Mouse (Mus musculus) neural tube, embryonic 14.5 days (tissue): ENCODE results near the gene Tmem126b. TPM values are rescaled to one million over a fixed set of nuclear protein-coding genes. Genes with fewer than 3 reads are reported as not detected.

Experiments used
- ATAC-seq: fragments of 200-750 bp; cut with Nextera tagmentation; 2 replicates; pipeline ENCODE4 v1.8.0; 2017; ENCODE audit warnings: low read depth, mild to moderate bottlenecking, moderate TSS enrichment, moderate library complexity
- H3K27ac ChIP-seq: fragments of 300-500 bp; sonication (generic); 2 replicates; pipeline ENCODE4 v1.5.1; 2014; ENCODE audit warnings: low read depth, mild to moderate bottlenecking, control low read depth, low read length, moderate library complexity, mixed read lengths
- H3K27me3 ChIP-seq: fragments of 300-500 bp; sonication (generic); 2 replicates; pipeline ENCODE4 v1.6.1; 2014; ENCODE audit warnings: low read length; ENCODE audit not compliant: control insufficient read depth, insufficient read depth
- H3K36me3 ChIP-seq: fragments of 300-500 bp; sonication (generic); 2 replicates; pipeline ENCODE4 v1.6.1; 2014; ENCODE audit warnings: low read length, mixed read lengths; ENCODE audit not compliant: control insufficient read depth, insufficient read depth
- H3K4me1 ChIP-seq: fragments of 300-500 bp; sonication (generic); 2 replicates; pipeline ENCODE4 v1.6.1; 2014; ENCODE audit warnings: low read length; ENCODE audit not compliant: control insufficient read depth, insufficient read depth
- H3K4me2 ChIP-seq: fragments of 300-500 bp; sonication (generic); 2 replicates; pipeline ENCODE4 v1.6.1; 2014; ENCODE audit warnings: mild to moderate bottlenecking, low read depth, low read length, control low read depth
- H3K4me3 ChIP-seq: fragments of 300-500 bp; sonication (generic); 2 replicates; pipeline ENCODE4 v1.5.1; 2014; ENCODE audit warnings: low read depth, low read length, control low read depth, mixed read lengths
- H3K9ac ChIP-seq: fragments of 300-500 bp; sonication (generic); replicated peaks from 2 replicates; pipeline ENCODE4 v1.6.1; 2014; ENCODE audit warnings: low read depth, mild to moderate bottlenecking, control low read depth, low read length, mixed read lengths
- H3K9me3 ChIP-seq: fragments of 300-500 bp; sonication (generic); 2 replicates; pipeline ENCODE4 v1.6.1; 2016; ENCODE audit warnings: low read length; ENCODE audit not compliant: control insufficient read depth
- whole genome bisulfite sequencing: fragments of 180-500 bp; shearing (Covaris S2); extraction: QIAGEN DNeasy Blood & Tissue Kit; methylation state at CpG from one replicate; pipeline ENCODE4 v1.1.7; 2014; 5-methylcytosine and 5-hydroxymethylcytosine counted together
- polyA plus RNA-seq: library from polyadenylated mRNA; unstranded; fragments of >200 nt; fragmentation: Nextera tagmentation; extraction: Ambion mirVana; gene quantifications from 2 replicates; pipeline ENCODE4 v1.2.1, GENCODE M21; 2014

The Tmem126b gene
- polyA plus RNA-seq, 1 experiment from 2014 or later = 41.0 TPM

GRCm38 (mm10) chr7:90457517-90457916, 18.3 kb downstream of the Tmem126b start:
- H3K4me3 ChIP-seq = peak overlapping the region; percentile 67
- H3K4me1 ChIP-seq = peaks cover 9% of the 10 kb centered on the region; the same call in 1 of the 2 replicates
- H3K4me2 ChIP-seq = peak overlapping the region; percentile 72
- peaks cover 12% of the 10 kb centered on the region; the same call in 1 of the 2 replicates for H3K36me3 ChIP-seq
- peak overlapping the region; percentile 67 for H3K9ac ChIP-seq
- no peaks in the 10 kb centered on the region for H3K9me3 ChIP-seq
- H3K27me3 ChIP-seq = no peaks in the 10 kb centered on the region
- 13% methylated on average over 10 of the region's 10 CpGs for WGBS
- ATAC-seq = peak; percentile 78
- peak overlapping the region; percentile 85 for H3K27ac ChIP-seq

DNA sequence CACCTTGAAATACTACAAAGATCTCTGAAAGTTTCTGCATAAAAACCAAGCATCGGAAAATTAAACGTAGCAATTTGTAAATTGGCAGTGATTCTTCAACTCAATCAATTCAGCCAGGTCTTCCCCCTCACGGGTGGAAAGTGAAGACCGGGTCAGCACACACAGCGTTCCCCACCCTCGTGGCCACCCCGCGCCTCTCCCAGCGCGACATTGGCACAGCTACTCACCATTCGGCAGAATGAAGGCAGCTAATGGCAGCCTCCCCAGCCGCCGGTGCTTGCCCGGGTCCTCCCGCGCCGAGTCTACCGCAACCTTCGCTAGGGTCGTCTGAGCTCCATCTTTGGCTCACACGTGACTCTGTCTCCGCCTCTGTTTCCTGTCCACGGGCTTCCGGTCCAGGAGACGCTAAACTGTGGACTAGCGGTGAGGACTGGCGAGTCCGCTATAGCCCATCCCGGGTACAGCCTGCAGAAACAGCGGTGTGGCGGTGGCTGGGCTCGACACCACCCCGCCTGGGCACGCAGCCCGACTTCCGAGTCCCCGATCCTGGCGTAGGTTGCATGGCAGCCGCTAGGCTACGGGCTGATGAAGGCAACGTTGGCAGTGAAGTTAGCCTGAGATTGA, 18.8 kb downstream of the Tmem126b start, which contains the start of gene Tmem126a:
TSS of gene Tmem126a (minus strand) at position 385 of the 624 bp plus-strand sequence.
- Histone ChIP-seq H3K9ac (peak within 1 kb of the TSS; percentile 67), H3K4me1 (peaks cover 9% of the 10 kb centered on the region; the same call in 1 of the 2 replicates), H3K27ac (peak within 1 kb of the TSS; percentile 85), H3K9me3 (no peaks in the 10 kb centered on the region), H3K27me3 (no peaks in the 10 kb centered on the region), H3K4me2 (peak within 1 kb of the TSS; percentile 72), H3K36me3 (peaks cover 12% of the 10 kb centered on the region; the same call in 1 of the 2 replicates), H3K4me3 (peak within 1 kb of the TSS; percentile 67)
- 0% methylated on average over 41 of the region's 41 CpGs for WGBS
- peak; percentile 99 for ATAC-seq

DNA sequence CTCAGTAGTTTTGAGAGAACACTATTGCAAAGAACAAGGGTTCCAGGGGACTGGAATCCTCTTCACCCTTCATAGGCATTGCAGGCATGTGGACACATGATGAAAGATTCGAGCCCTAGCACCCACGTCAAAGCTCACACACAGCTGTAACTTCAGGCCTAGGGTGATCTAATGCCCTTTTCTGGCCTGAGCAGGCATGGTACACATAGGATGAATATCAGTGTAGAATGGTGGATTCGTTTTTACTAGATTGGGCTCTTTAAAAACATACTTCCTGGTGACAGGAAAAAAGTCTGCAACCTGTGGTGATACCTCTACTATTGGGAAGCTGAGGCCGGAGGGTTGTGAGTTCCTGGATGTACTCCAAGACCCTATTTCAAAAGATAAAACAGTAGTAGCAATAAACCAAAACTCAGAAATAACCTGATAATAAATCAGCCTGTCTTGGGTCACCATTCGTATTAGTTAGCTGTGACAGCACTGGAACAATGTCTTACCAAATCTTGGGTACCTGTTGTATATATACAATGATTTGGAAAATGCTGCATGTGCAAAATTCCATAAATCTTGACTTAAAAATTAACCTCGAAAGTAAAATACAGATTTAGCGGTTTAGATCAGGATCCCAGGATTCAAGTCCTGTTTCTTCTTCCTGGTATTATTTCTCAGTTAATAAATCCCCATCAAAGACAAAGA, 19.5 kb downstream of the Tmem126b start:
- H3K9me3 ChIP-seq = no peaks in the 10 kb centered on the region
- ATAC-seq = no peak
- WGBS = 26% methylated on average over 7 of the region's 7 CpGs

DNA sequence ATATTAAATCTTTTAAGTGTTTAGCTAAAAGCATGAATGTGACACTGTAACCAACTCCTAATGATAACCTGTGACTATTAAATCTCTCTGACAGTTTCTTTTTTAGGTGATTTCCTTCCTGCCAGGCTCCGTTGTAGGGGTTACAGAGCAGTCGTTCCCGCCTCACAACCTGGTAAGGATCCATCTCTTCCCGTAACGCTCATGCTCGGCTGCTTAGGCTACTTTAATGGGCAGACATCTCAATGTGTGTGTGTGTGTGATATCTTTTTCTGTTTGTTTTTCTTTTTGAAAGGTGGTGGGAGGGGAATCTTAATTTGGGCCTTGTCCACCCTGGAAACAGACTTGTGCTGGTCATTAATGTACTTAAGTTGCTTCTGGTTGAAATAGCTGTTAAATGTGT, 31.6 kb downstream of the Tmem126b start:
- peaks cover 2% of the 10 kb centered on the region; the same call in 1 of the 2 replicates for H3K27me3 ChIP-seq
- no peaks in the 10 kb centered on the region for H3K9me3 ChIP-seq
- peaks cover 3% of the 10 kb centered on the region; the same call in 1 of the 2 replicates for H3K36me3 ChIP-seq
- under 1% methylated on average over 6 of the region's 6 CpGs for WGBS
- H3K9ac ChIP-seq = peak overlapping the region; percentile 97
- peak overlapping the region; percentile 99 for H3K4me3 ChIP-seq
- no peak overlapping the region; the same call in 1 of the 2 replicates for H3K27ac ChIP-seq
- H3K4me1 ChIP-seq = 0 out of 2 replicates have a peak, but pooled peaks cover 8% of the 10 kb centered on the region
- ATAC-seq = no peak
- H3K4me2 ChIP-seq = peak overlapping the region; percentile 99

More for the DNA sequence above, 19.5 kb downstream of the Tmem126b start:
- H3K27ac ChIP-seq = 0 out of 2 replicates have a peak overlapping the region, but pooled peaks have one; percentile 18
- H3K27me3 ChIP-seq = no peaks in the 10 kb centered on the region
- H3K4me2 ChIP-seq = peak overlapping the region; percentile 72
- H3K36me3 ChIP-seq = peaks cover 15% of the 10 kb centered on the region
- peak overlapping the region; percentile 67 for H3K9ac ChIP-seq
- peak overlapping the region; percentile 67 for H3K4me3 ChIP-seq
- peaks cover 9% of the 10 kb centered on the region; the same call in 1 of the 2 replicates for H3K4me1 ChIP-seq

DNA sequence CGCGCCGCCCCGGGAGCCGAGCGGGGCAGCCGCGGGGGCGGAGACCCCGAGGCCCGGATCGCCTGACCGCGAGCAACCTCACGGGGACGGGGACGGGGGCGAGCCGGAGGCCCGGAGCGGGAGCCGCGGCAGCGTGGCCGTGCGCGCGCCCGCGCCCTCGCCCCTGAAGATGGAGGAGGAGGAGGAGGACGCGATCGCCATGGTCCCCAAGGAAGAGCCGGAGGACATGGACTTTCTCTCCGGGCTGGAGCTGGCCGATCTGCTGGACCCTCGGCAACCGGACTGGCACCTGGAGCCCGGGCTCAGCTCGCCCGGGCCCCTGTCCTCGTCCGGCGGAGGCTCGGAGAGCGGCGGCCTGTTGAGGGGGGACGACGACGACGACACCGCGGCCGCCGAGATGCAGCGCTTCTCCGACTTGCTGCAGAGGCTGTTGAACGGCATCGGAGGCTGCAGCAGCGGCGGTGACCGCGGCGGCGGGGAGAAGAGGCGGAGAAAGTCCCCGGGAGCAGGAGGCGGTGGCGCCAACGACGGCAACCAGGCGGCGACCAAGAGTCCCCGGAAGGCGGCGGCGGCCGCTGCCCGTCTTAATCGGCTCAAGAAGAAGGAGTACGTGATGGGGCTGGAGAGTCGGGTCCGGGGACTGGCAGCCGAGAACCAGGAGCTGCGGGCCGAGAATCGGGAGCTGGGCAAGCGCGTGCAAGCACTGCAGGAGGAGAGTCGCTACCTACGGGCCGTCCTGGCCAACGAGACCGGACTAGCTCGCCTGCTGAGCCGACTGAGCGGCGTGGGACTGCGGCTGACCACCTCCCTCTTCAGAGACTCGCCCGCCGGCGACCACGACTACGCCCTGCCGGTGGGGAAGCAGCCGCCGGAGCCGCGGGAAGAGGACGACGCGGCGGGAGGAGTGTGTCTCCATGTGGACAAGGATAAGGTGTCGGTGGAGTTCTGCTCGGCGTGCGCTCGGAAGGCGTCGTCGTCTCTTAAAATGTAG, 32.4 kb downstream of the Tmem126b start:
- peaks cover 2% of the 10 kb centered on the region; the same call in 1 of the 2 replicates for H3K27me3 ChIP-seq
- no peaks in the 10 kb centered on the region for H3K9me3 ChIP-seq
- peak; percentile 72 for ATAC-seq
- H3K27ac ChIP-seq = peak overlapping the region; percentile 97
- H3K4me2 ChIP-seq = peak overlapping the region; percentile 99
- H3K4me1 ChIP-seq = 0 out of 2 replicates have a peak, but pooled peaks cover 8% of the 10 kb centered on the region
- H3K4me3 ChIP-seq = peak overlapping the region; percentile 99
- H3K9ac ChIP-seq = peak overlapping the region; percentile 97
- 1% methylated on average over 120 of the region's 123 CpGs for WGBS
- H3K36me3 ChIP-seq = peaks cover 3% of the 10 kb centered on the region; the same call in 1 of the 2 replicates

GRCm38 (mm10) chr7:90442518-90443080, 33.2 kb downstream of the Tmem126b start, which contains the start of gene Crebzf:
Crebzf (plus strand) TSS chr7:90442729.
- peak within 1 kb of the TSS; percentile 97 for H3K9ac ChIP-seq
- H3K4me1 ChIP-seq = 0 out of 2 replicates have a peak, but pooled peaks cover 8% of the 10 kb centered on the region
- H3K36me3 ChIP-seq = peaks cover 3% of the 10 kb centered on the region; the same call in 1 of the 2 replicates
- H3K27ac ChIP-seq = peak within 1 kb of the TSS; percentile 97
- WGBS = under 1% methylated on average over 35 of the region's 54 CpGs
- ATAC-seq = peak; percentile 97
- H3K9me3 ChIP-seq = no peaks in the 10 kb centered on the region
- peak within 1 kb of the TSS; percentile 99 for H3K4me2 ChIP-seq
- H3K4me3 ChIP-seq = peak within 1 kb of the TSS; percentile 99
- H3K27me3 ChIP-seq = peaks cover 2% of the 10 kb centered on the region; the same call in 1 of the 2 replicates

DNA sequence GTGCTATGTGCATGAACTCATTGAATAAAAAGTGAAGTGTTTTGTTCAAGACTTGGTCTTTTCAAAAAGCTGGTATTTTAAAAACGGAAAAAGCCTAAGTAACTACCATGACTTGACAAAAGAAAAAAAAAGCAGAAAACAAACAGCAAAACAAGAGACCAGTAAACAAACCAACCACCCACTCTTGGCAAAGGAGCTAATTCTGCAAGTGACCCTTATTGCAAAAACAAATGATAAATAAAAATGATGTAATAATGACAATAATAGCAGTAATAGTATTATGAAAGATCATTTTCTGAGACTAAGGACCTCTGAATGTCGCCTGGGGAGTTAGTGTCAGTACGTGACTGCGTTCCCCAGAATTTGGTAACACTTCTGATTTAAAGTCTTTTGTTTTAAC, 33.7 kb downstream of the Tmem126b start:
- Histone ChIP-seq H3K9ac (peak overlapping the region; percentile 97), H3K36me3 (no peaks in the 10 kb centered on the region), H3K4me2 (peak overlapping the region; percentile 99), H3K9me3 (no peaks in the 10 kb centered on the region), H3K4me3 (peak overlapping the region; percentile 99), H3K27ac (peak overlapping the region; percentile 97), H3K27me3 (peaks cover 2% of the 10 kb centered on the region; the same call in 1 of the 2 replicates), H3K4me1 (0 out of 2 replicates have a peak, but pooled peaks cover 8% of the 10 kb centered on the region)
- peak; percentile 42 for ATAC-seq
- WGBS = 9% methylated on average over 4 of the region's 4 CpGs

- peaks cover 2% of the 10 kb centered on the region; the same call in 1 of the 2 replicates for H3K27me3 ChIP-seq
- H3K4me2 ChIP-seq = no peak overlapping the region
- no peaks in the 10 kb centered on the region for H3K36me3 ChIP-seq
- H3K4me1 ChIP-seq = 0 out of 2 replicates have a peak, but pooled peaks cover 5% of the 10 kb centered on the region
- ATAC-seq = no peak
- H3K9ac ChIP-seq = no peak overlapping the region
- no peak overlapping the region for H3K4me3 ChIP-seq
- H3K9me3 ChIP-seq = no peaks in the 10 kb centered on the region
- no peak overlapping the region for H3K27ac ChIP-seq
- WGBS = 95% methylated on average over 4 of the region's 4 CpGs
These were observed 35.8 kb downstream of the Tmem126b start for GRCm38 (mm10) chr7:90440044-90440443.
